Mouse (Mus musculus): ENCODE results near the gene Crcp. TPM values are rescaled to one million over a fixed set of nuclear protein-coding genes. Genes with fewer than 3 reads are reported as not detected.

Crcp gene
- polyA plus RNA-seq, 1 experiment from 2014 or later: 26.2 TPM

GRCm38 (mm10) chr5:130089626-130090393 lies 60.7 kb downstream of the Crcp start:
- 77% methylated on average over 18 of the region's 18 CpGs for WGBS
- H3K4me3 ChIP-seq (ENCODE audit: low read length): no peak overlapping the region
- H3K36me3 ChIP-seq (ENCODE audit: control insufficient read depth, insufficient read depth): no peaks in the 10 kb centered on the region
- no peaks in the 10 kb centered on the region for H3K27me3 ChIP-seq (ENCODE audit: control insufficient read depth, insufficient read depth, low read length)
- no peaks in the 10 kb centered on the region for H3K4me1 ChIP-seq (ENCODE audit: control insufficient read depth, insufficient read depth, low read length)
- H3K9ac ChIP-seq (ENCODE audit: low read length): no peak overlapping the region
- ATAC-seq (replicated peaks; ENCODE audit: extremely low read depth, insufficient read depth, low FRiP score): no peak
- 0 out of 2 replicates have a peak, but pooled peaks cover 2% of the 10 kb centered on the region for H3K9me3 ChIP-seq (replicated peaks; ENCODE audit: control insufficient read depth, low read length)
- no peak overlapping the region for H3K27ac ChIP-seq (ENCODE audit: low read length)
- no peak overlapping the region for H3K4me2 ChIP-seq (ENCODE audit: low read depth, low read length)

GRCm38 (mm10) chr5:130096754-130097153 lies 67.7 kb downstream of the Crcp start:
- WGBS: 72% methylated on average over 12 of the region's 12 CpGs
- H3K4me2 ChIP-seq (ENCODE audit: low read depth, low read length): no peak overlapping the region
- peaks cover 9% of the 10 kb centered on the region for H3K4me1 ChIP-seq (ENCODE audit: control insufficient read depth, insufficient read depth, low read length)
- H3K36me3 ChIP-seq (ENCODE audit: control insufficient read depth, insufficient read depth): no peaks in the 10 kb centered on the region; the same call in 1 of the 2 replicates
- no peak overlapping the region for H3K4me3 ChIP-seq (ENCODE audit: low read length)
- no peak for ATAC-seq (replicated peaks; ENCODE audit: extremely low read depth, insufficient read depth, low FRiP score)
- H3K9me3 ChIP-seq (replicated peaks; ENCODE audit: control insufficient read depth, low read length): no peaks in the 10 kb centered on the region
- H3K27ac ChIP-seq (ENCODE audit: low read length): no peak overlapping the region
- H3K9ac ChIP-seq (ENCODE audit: low read length): no peak overlapping the region
- no peaks in the 10 kb centered on the region for H3K27me3 ChIP-seq (ENCODE audit: control insufficient read depth, insufficient read depth, low read length)

- Histone ChIP-seq H3K27me3 (ENCODE audit: control insufficient read depth, insufficient read depth, low read length) (no peaks in the 10 kb centered on the region), H3K4me1 (ENCODE audit: control insufficient read depth, insufficient read depth, low read length) (peaks cover 9% of the 10 kb centered on the region), H3K4me2 (ENCODE audit: low read depth, low read length) (no peak overlapping the region), H3K9ac (ENCODE audit: low read length) (no peak overlapping the region), H3K36me3 (ENCODE audit: control insufficient read depth, insufficient read depth) (peaks cover 3% of the 10 kb centered on the region), H3K4me3 (ENCODE audit: low read length) (no peak overlapping the region), H3K9me3 (replicated peaks; ENCODE audit: control insufficient read depth, low read length) (no peaks in the 10 kb centered on the region), H3K27ac (ENCODE audit: low read length) (no peak overlapping the region)
- no peak for ATAC-seq (replicated peaks; ENCODE audit: extremely low read depth, insufficient read depth, low FRiP score)
- WGBS: 42% methylated on average over 2 of the region's 2 CpGs
Observed at GRCm38 (mm10) chr5:130097837-130098236, 68.7 kb downstream of the Crcp start.

GRCm38 (mm10) chr5:130101724-130102123 lies 72.6 kb downstream of the Crcp start:
- 94% methylated on average over 17 of the region's 17 CpGs for WGBS
- peaks cover 9% of the 10 kb centered on the region for H3K4me1 ChIP-seq (ENCODE audit: control insufficient read depth, insufficient read depth, low read length)
- no peaks in the 10 kb centered on the region for H3K27me3 ChIP-seq (ENCODE audit: control insufficient read depth, insufficient read depth, low read length)

GRCm38 (mm10) chr5:130109348-130109747 lies 80.3 kb downstream of the Crcp start:
- H3K9ac ChIP-seq (ENCODE audit: low read length): no peak overlapping the region
- H3K4me2 ChIP-seq (ENCODE audit: low read depth, low read length): no peak overlapping the region
- no peak overlapping the region for H3K27ac ChIP-seq (ENCODE audit: low read length)
- H3K4me3 ChIP-seq (ENCODE audit: low read length): no peak overlapping the region
- H3K27me3 ChIP-seq (ENCODE audit: control insufficient read depth, insufficient read depth, low read length): no peaks in the 10 kb centered on the region
- no peaks in the 10 kb centered on the region for H3K36me3 ChIP-seq (ENCODE audit: control insufficient read depth, insufficient read depth)
- H3K9me3 ChIP-seq (replicated peaks; ENCODE audit: control insufficient read depth, low read length): no peaks in the 10 kb centered on the region
- H3K4me1 ChIP-seq (ENCODE audit: control insufficient read depth, insufficient read depth, low read length): no peaks in the 10 kb centered on the region
- 53% methylated on average over 3 of the region's 3 CpGs for WGBS
- ATAC-seq (replicated peaks; ENCODE audit: extremely low read depth, insufficient read depth, low FRiP score): no peak

More at GRCm38 (mm10) chr5:130101724-130102123, 72.6 kb downstream of the Crcp start:
- H3K4me2 ChIP-seq (ENCODE audit: low read depth, low read length): no peak overlapping the region
- no peaks in the 10 kb centered on the region for H3K9me3 ChIP-seq (replicated peaks; ENCODE audit: control insufficient read depth, low read length)
- no peak overlapping the region for H3K27ac ChIP-seq (ENCODE audit: low read length)
- ATAC-seq (replicated peaks; ENCODE audit: extremely low read depth, insufficient read depth, low FRiP score): no peak
- H3K36me3 ChIP-seq (ENCODE audit: control insufficient read depth, insufficient read depth): peaks cover 3% of the 10 kb centered on the region
- H3K4me3 ChIP-seq (ENCODE audit: low read length): no peak overlapping the region
- no peak overlapping the region for H3K9ac ChIP-seq (ENCODE audit: low read length)

Other genes with a start within 250 kb of the Crcp start
- 27.7 and 33.4 TPM in 2 replicates for gene Psph, start 241.8 kb upstream of the Crcp start, polyA plus RNA-seq (2015; fragmentation: Nextera tagmentation; extraction: Ambion mirVana)
- gene Sumf2, start 182.3 kb upstream of the Crcp start, polyA plus RNA-seq (2015; fragmentation: Nextera tagmentation; extraction: Ambion mirVana): 16.3 and 21.4 TPM in 2 replicates
- gene Chchd2, start 141.8 kb upstream of the Crcp start, polyA plus RNA-seq (2015; fragmentation: Nextera tagmentation; extraction: Ambion mirVana): 1,037 and 1,041 TPM in 2 replicates
- gene Zbed5, start 133.6 kb upstream of the Crcp start, polyA plus RNA-seq (2015; fragmentation: Nextera tagmentation; extraction: Ambion mirVana): 2.3 TPM in 2 replicates
- 1.9 and 2.2 TPM in 2 replicates for gene Phkg1, start 130.7 kb upstream of the Crcp start, polyA plus RNA-seq (2015; fragmentation: Nextera tagmentation; extraction: Ambion mirVana)
- gene Nupr1l, start 120.8 kb upstream of the Crcp start, polyA plus RNA-seq (2015; fragmentation: Nextera tagmentation; extraction: Ambion mirVana): 1.7 and 2.3 TPM in 2 replicates
- gene Vkorc1l1, start 87.3 kb upstream of the Crcp start, polyA plus RNA-seq (2015; fragmentation: Nextera tagmentation; extraction: Ambion mirVana): 13.3 TPM in 2 replicates
- 36.8 and 40.1 TPM in 2 replicates for gene Gusb, start 26.2 kb upstream of the Crcp start, polyA plus RNA-seq (2015; fragmentation: Nextera tagmentation; extraction: Ambion mirVana)
- gene Asl, start within 50 bp of the Crcp start, polyA plus RNA-seq (2015; fragmentation: Nextera tagmentation; extraction: Ambion mirVana): 20.8 and 23.0 TPM in 2 replicates
- gene Tpst1, start 44.0 kb downstream of the Crcp start, polyA plus RNA-seq (2015; fragmentation: Nextera tagmentation; extraction: Ambion mirVana): 26.5 and 27.6 TPM in 2 replicates
- gene Kctd7, start 115.6 kb downstream of the Crcp start, polyA plus RNA-seq (2015; fragmentation: Nextera tagmentation; extraction: Ambion mirVana): 5.5 and 5.6 TPM in 2 replicates
- 21.6 and 22.0 TPM in 2 replicates for gene Rabgef1, start 142.5 kb downstream of the Crcp start, polyA plus RNA-seq (2015; fragmentation: Nextera tagmentation; extraction: Ambion mirVana)
- gene Tmem248, start 187.8 kb downstream of the Crcp start, polyA plus RNA-seq (2015; fragmentation: Nextera tagmentation; extraction: Ambion mirVana): 21.6 and 28.5 TPM in 2 replicates
- 60.1 and 65.7 TPM in 2 replicates for gene Sbds, start 226.2 kb downstream of the Crcp start, polyA plus RNA-seq (2015; fragmentation: Nextera tagmentation; extraction: Ambion mirVana)
- gene Tyw1, start 226.3 kb downstream of the Crcp start, polyA plus RNA-seq (2015; fragmentation: Nextera tagmentation; extraction: Ambion mirVana): 16.1 and 17.7 TPM in 2 replicates